Mouse (Mus musculus): ENCODE results near the gene Zfp768. TPM values are rescaled to one million over a fixed set of nuclear protein-coding genes. Genes with fewer than 3 reads are reported as not detected.
"Not testable (repeated sequence)": the region's sequence is repeated elsewhere in the genome, so short reads cannot be mapped to it uniquely, and the experiment has no call there.

The Zfp768 gene
- total RNA-seq (2021): 10 to 100 TPM; 36.1 to 41.4 TPM

GRCm38 (mm10) chr7:127345512-127346325 is at the start of gene Zfp768:
TSS of gene Zfp768 (minus strand) at chr7:127345589.
- DNase-seq: peak; percentile 98

GRCm38 (mm10) chr7:127393944-127394333 is 48.5 kb upstream of the Zfp768 start:
- no peak for DNase-seq

- peak; percentile 98 for DNase-seq
Measured at GRCm38 (mm10) chr7:127393157-127393943, 48.0 kb upstream of the Zfp768 start, which contains the start of gene E430018J23Rik. TSS of gene E430018J23Rik (minus strand) at chr7:127393629.

- DNase-seq: no peak
Measured at GRCm38 (mm10) chr7:127392251-127392824, 46.9 kb upstream of the Zfp768 start.

GRCm38 (mm10) chr7:127391538-127391937 is 46.1 kb upstream of the Zfp768 start:
- no peak for DNase-seq

GRCm38 (mm10) chr7:127390306-127390705 is 44.9 kb upstream of the Zfp768 start:
- DNase-seq: no peak

GRCm38 (mm10) chr7:127388201-127388600 is 42.8 kb upstream of the Zfp768 start:
- DNase-seq: not testable (repeated sequence)

- peak; percentile 93 for DNase-seq
Measured at GRCm38 (mm10) chr7:127386641-127387392, 41.4 kb upstream of the Zfp768 start, which contains the start of gene 9130019O22Rik. TSS of gene 9130019O22Rik (minus strand) at chr7:127387166.

- DNase-seq: not testable (repeated sequence)
Measured at GRCm38 (mm10) chr7:127385560-127385959, 40.2 kb upstream of the Zfp768 start.

GRCm38 (mm10) chr7:127378310-127378921 is 33.0 kb upstream of the Zfp768 start:
- no peak for DNase-seq

- peak; percentile 95 for DNase-seq
Measured at GRCm38 (mm10) chr7:127375271-127376245, 30.2 kb upstream of the Zfp768 start, which contains the start of gene Zfp747. TSS of gene Zfp747 (minus strand) at chr7:127376050.

- DNase-seq: not testable (repeated sequence)
Measured at GRCm38 (mm10) chr7:127371870-127372269, 26.5 kb upstream of the Zfp768 start.

- DNase-seq: no peak
Measured at GRCm38 (mm10) chr7:127371213-127371612, 25.8 kb upstream of the Zfp768 start.

GRCm38 (mm10) chr7:127366249-127366648 is 20.9 kb upstream of the Zfp768 start:
- no peak for DNase-seq

GRCm38 (mm10) chr7:127364166-127364565 is 18.8 kb upstream of the Zfp768 start:
- DNase-seq: no peak

- peak; percentile 28 for DNase-seq
Measured at GRCm38 (mm10) chr7:127363475-127363921, 18.1 kb upstream of the Zfp768 start.

GRCm38 (mm10) chr7:127362418-127362817 is 17.0 kb upstream of the Zfp768 start:
- peak; percentile 35 for DNase-seq

- no peak for DNase-seq
Measured at GRCm38 (mm10) chr7:127361449-127361848, 16.1 kb upstream of the Zfp768 start.

GRCm38 (mm10) chr7:127360265-127360664 is 14.9 kb upstream of the Zfp768 start:
- no peak for DNase-seq

- DNase-seq: no peak
Measured at GRCm38 (mm10) chr7:127358472-127358871, 13.1 kb upstream of the Zfp768 start.
